Comparison of ENCODE assay signal across 17 mouse cellular contexts in the genomic region with DNA sequence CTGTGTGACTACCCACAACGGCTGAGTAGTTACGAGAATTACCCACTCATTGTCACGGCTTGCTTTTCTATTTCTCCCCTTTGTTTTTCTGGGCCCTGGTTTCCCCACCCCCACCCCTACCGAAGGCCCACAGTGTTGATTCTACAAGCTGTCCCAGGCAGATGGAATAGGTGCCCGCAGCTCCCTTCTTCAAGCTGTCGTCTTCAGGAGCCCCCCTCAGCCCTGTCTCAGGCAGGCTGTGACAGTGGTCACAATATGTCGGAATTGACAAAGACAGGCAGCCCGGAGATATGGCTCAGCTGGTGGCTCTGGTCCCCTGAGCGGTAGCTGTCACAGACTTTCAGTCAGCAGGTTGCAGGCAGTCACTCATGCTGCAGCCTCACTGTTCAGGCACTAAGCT.
DNase-seq lines count a peak whose midpoint lies in the region; ATAC-seq and TF ChIP-seq lines count a peak whose summit lies in the region.
"Had no signal": no experiment of that assay in that cellular context is flagged by ENCODE, and none has a peak within 500 bp of the region (broad histone marks: within the 10 kb centered on the region; RNA-seq: fewer than 3 reads in every experiment).

No protein-coding gene starts in this region.

- no peaks in the 10 kb centered on the region for H3K36me3 ChIP-seq in forebrain, embryonic 13.5 days (ENCODE audit: poor library complexity, severe bottlenecking)
- H3K36me3 ChIP-seq in hindbrain, embryonic 14.5 days (replicated peaks; ENCODE audit: control insufficient read depth, insufficient read depth) = no peaks in the 10 kb centered on the region
- H3K36me3 ChIP-seq in midbrain, postnatal 0 days (ENCODE audit: insufficient read depth, low read length) = peaks cover 4% of the 10 kb centered on the region; the same call in 1 of the 2 replicates
- no peaks in the 10 kb centered on the region for H3K36me3 ChIP-seq in heart, embryonic 12.5 days
- H3K36me3 ChIP-seq: embryonic facial prominence, embryonic 15.5 days; limb, embryonic 12.5 days; liver, embryonic 15.5 days had no signal

- no peak overlapping the region for H3K9ac ChIP-seq in forebrain, embryonic 13.5 days
- no peak overlapping the region for H3K9ac ChIP-seq in hindbrain, embryonic 14.5 days
- no peak overlapping the region for H3K9ac ChIP-seq in midbrain, postnatal 0 days (replicated peaks; ENCODE audit: low read length, poor library complexity, severe bottlenecking)
- no peak overlapping the region for H3K9ac ChIP-seq in heart, embryonic 12.5 days
- H3K9ac ChIP-seq: embryonic facial prominence, embryonic 15.5 days; limb, embryonic 12.5 days; liver, embryonic 15.5 days had no signal

- H3K9me3 ChIP-seq in forebrain, embryonic 13.5 days (replicated peaks) = no peaks in the 10 kb centered on the region
- no peaks in the 10 kb centered on the region for H3K9me3 ChIP-seq in hindbrain, embryonic 14.5 days (ENCODE audit: control insufficient read depth, low read length)
- H3K9me3 ChIP-seq in midbrain, postnatal 0 days (ENCODE audit: low read length) = no peaks in the 10 kb centered on the region
- no peaks in the 10 kb centered on the region for H3K9me3 ChIP-seq in heart, embryonic 12.5 days (replicated peaks)
- H3K9me3 ChIP-seq: embryonic facial prominence, embryonic 15.5 days; limb, embryonic 12.5 days; liver, embryonic 15.5 days had no signal

- peak; percentile 32 to 53 for DNase-seq in cerebellum, postnatal 14 days
- no peak for DNase-seq in cerebellum, adult 9-11 months
- no peak for DNase-seq in hindbrain, embryonic 14.5 days (ENCODE audit: low spot score)
- peak; percentile 39 for DNase-seq in midbrain, postnatal 0 days (ENCODE audit: low spot score)
- no peak for DNase-seq in adrenal gland, adult 8-10 months
- DNase-seq in thymus, postnatal 4 days = no peak
- DNase-seq: cerebellum, adult 11 months; gastrocnemius, postnatal 25 days; kidney, adult 2 months; kidney, postnatal 4 days; layer of hippocampus, postnatal 36 days; right cerebral cortex, postnatal 14 days had no signal

- H3K27me3 ChIP-seq in forebrain, embryonic 13.5 days = no peaks in the 10 kb centered on the region
- no peaks in the 10 kb centered on the region for H3K27me3 ChIP-seq in hindbrain, embryonic 14.5 days (ENCODE audit: control insufficient read depth, insufficient read depth, low read length)
- H3K27me3 ChIP-seq in midbrain, postnatal 0 days (ENCODE audit: insufficient read depth, low read length) = no peaks in the 10 kb centered on the region
- peaks cover 11% of the 10 kb centered on the region for H3K27me3 ChIP-seq in heart, embryonic 12.5 days (replicated peaks)
- H3K27me3 ChIP-seq: embryonic facial prominence, embryonic 15.5 days; limb, embryonic 12.5 days; liver, embryonic 15.5 days had no signal

- 54% methylated on average over 9 of the region's 9 CpGs for WGBS in forebrain, embryonic 13.5 days
- 24% methylated on average over 9 of the region's 9 CpGs for WGBS in hindbrain, embryonic 14.5 days
- 47% methylated on average over 9 of the region's 9 CpGs for WGBS in midbrain, postnatal 0 days
- WGBS in heart, embryonic 12.5 days = 55% methylated on average over 9 of the region's 9 CpGs

- no peak overlapping the region for H3K4me2 ChIP-seq in forebrain, embryonic 13.5 days
- H3K4me2 ChIP-seq in hindbrain, embryonic 14.5 days (replicated peaks) = no peak overlapping the region
- H3K4me2 ChIP-seq in midbrain, postnatal 0 days (ENCODE audit: low read depth, low read length, poor library complexity, severe bottlenecking) = no peak overlapping the region
- no peak overlapping the region for H3K4me2 ChIP-seq in heart, embryonic 12.5 days
- H3K4me2 ChIP-seq: embryonic facial prominence, embryonic 15.5 days; limb, embryonic 12.5 days; liver, embryonic 15.5 days had no signal

- H3K27ac ChIP-seq in forebrain, embryonic 13.5 days = peak overlapping the region; percentile 87
- peak overlapping the region; percentile 34 for H3K27ac ChIP-seq in hindbrain, embryonic 14.5 days
- H3K27ac ChIP-seq in midbrain, postnatal 0 days (ENCODE audit: low read depth, low read length) = no peak overlapping the region
- no peak overlapping the region for H3K27ac ChIP-seq in heart, embryonic 12.5 days (ENCODE audit: poor library complexity, severe bottlenecking)
- H3K27ac ChIP-seq: embryonic facial prominence, embryonic 15.5 days; limb, embryonic 12.5 days; liver, embryonic 15.5 days had no signal

- no peak for TF ChIP-seq CTCF in midbrain, postnatal 0 days (IDR thresholded peaks at IDR 0.05)

- ATAC-seq in forebrain, embryonic 13.5 days = peak; percentile 76
- ATAC-seq in hindbrain, embryonic 14.5 days (ENCODE audit: low FRiP score) = peak; percentile 46
- ATAC-seq in midbrain, postnatal 0 days (ENCODE audit: low FRiP score) = no peak
- ATAC-seq in heart, embryonic 12.5 days (ENCODE audit: insufficient number of reproducible peaks, low FRiP score) = no peak

- H3K4me3 ChIP-seq in forebrain, embryonic 13.5 days = no peak overlapping the region
- H3K4me3 ChIP-seq in hindbrain, embryonic 14.5 days (replicated peaks; ENCODE audit: low read length) = no peak overlapping the region
- no peak overlapping the region for H3K4me3 ChIP-seq in midbrain, postnatal 0 days (ENCODE audit: low read depth, low read length)
- no peak overlapping the region for H3K4me3 ChIP-seq in heart, embryonic 12.5 days
- H3K4me3 ChIP-seq: embryonic facial prominence, embryonic 15.5 days; limb, embryonic 12.5 days; liver, embryonic 15.5 days had no signal

- peaks cover 48% of the 10 kb centered on the region for H3K4me1 ChIP-seq in forebrain, embryonic 13.5 days
- peaks cover 38% of the 10 kb centered on the region for H3K4me1 ChIP-seq in hindbrain, embryonic 14.5 days (replicated peaks; ENCODE audit: control insufficient read depth, insufficient read depth, low read length)
- H3K4me1 ChIP-seq in midbrain, postnatal 0 days (ENCODE audit: insufficient read depth, low read length) = peaks cover 22% of the 10 kb centered on the region; the same call in 1 of the 2 replicates
- no peaks in the 10 kb centered on the region for H3K4me1 ChIP-seq in heart, embryonic 12.5 days (replicated peaks)
- H3K4me1 ChIP-seq: embryonic facial prominence, embryonic 15.5 days; liver, embryonic 15.5 days had no signal

Comparison
In these comparisons a context has a peak if more than half of its experiments do, and no peak if none do; other contexts are left out.
1. DNase-seq: peak in cerebellum, postnatal 14 days (2 of 2) and midbrain, postnatal 0 days (single experiment); none in cerebellum, adult 9-11 months (single experiment), hindbrain, embryonic 14.5 days (single experiment), adrenal gland, adult 8-10 months (single experiment) and thymus, postnatal 4 days (single experiment).
2. ATAC-seq: peak in forebrain, embryonic 13.5 days (single experiment) and hindbrain, embryonic 14.5 days (single experiment); none in midbrain, postnatal 0 days (single experiment) and heart, embryonic 12.5 days (single experiment).
3. H3K27ac ChIP-seq: peak in forebrain, embryonic 13.5 days (single experiment) and hindbrain, embryonic 14.5 days (single experiment); none in midbrain, postnatal 0 days (single experiment) and heart, embryonic 12.5 days (single experiment).